Mouse (Mus musculus) ES-E14 (cell line): ENCODE measurements around the gene Sis. TPM values are rescaled to one million over a fixed set of nuclear protein-coding genes. Genes with fewer than 3 reads are reported as not detected.

Experiments
- DNase-seq: peaks from one replicate; pipeline ENCODE4 v3.0.0-alpha.2; 2013; ENCODE audit warnings: low read depth, low spot score
- H3K27ac ChIP-seq: 2 replicates; pipeline ENCODE4 v1.5.1; 2012; ENCODE audit warnings: low read depth, mild to moderate bottlenecking, low read length, moderate library complexity, mixed read lengths; ENCODE audit not compliant: poor library complexity, insufficient read depth, severe bottlenecking
- H3K36me3 ChIP-seq: 2 replicates; pipeline ENCODE4 v1.6.1; 2012; ENCODE audit warnings: mild to moderate bottlenecking, low read length, moderate library complexity, mixed read lengths; ENCODE audit not compliant: control insufficient read depth, poor library complexity, insufficient read depth, severe bottlenecking
- H3K4me1 ChIP-seq, 2 experiments: fragments of 150-350 bp in 1 of 2; sonication (generic) in 1 of 2; 2 replicates each; pipeline ENCODE4 v1.6.1; 2012; ENCODE audit warnings: low read length in 2 of 2, mild to moderate bottlenecking in 1 of 2, mixed read lengths in 1 of 2; ENCODE audit not compliant: control insufficient read depth in 2 of 2, insufficient read depth in 2 of 2, poor library complexity in 1 of 2
- H3K4me3 ChIP-seq, 2 experiments: fragments of 150-350 bp in 1 of 2; sonication (generic) in 1 of 2; 2 replicates each; pipeline ENCODE4 v1.5.1; 2012; ENCODE audit warnings: low read length in 2 of 2, low read depth in 1 of 2, mild to moderate bottlenecking in 1 of 2, mixed read lengths in 1 of 2; ENCODE audit not compliant: insufficient read depth in 1 of 2, poor library complexity in 1 of 2, severe bottlenecking in 1 of 2
- H3K9ac ChIP-seq: 2 replicates; pipeline ENCODE4 v1.6.1; 2012; ENCODE audit warnings: low read depth, mild to moderate bottlenecking, low read length, mixed read lengths; ENCODE audit not compliant: poor library complexity, insufficient read depth, severe bottlenecking
- H3K9me3 ChIP-seq: fragments of 150-350 bp; sonication (generic); 2 replicates; pipeline ENCODE4 v1.6.1; 2012; ENCODE audit warnings: low read depth, mild to moderate bottlenecking, low read length; ENCODE audit not compliant: control insufficient read depth, insufficient read depth
- CHD2 ChIP-seq: IDR thresholded peaks from 2 replicates; pipeline ENCODE4 v1.6.1; 2014; ENCODE audit warnings: mild to moderate bottlenecking, low read depth, low read length, inconsistent platforms
- HCFC1 ChIP-seq: IDR thresholded peaks from 2 replicates; pipeline ENCODE4 v1.6.1; 2012; ENCODE audit warnings: low read length, inconsistent platforms, borderline replicate concordance; ENCODE audit not compliant: insufficient read depth
- MAFK ChIP-seq: IDR thresholded peaks from 2 replicates; pipeline ENCODE4 v1.6.1; 2014; ENCODE audit warnings: mild to moderate bottlenecking, low read depth, low read length, inconsistent platforms; ENCODE audit not compliant: insufficient read depth
- ZC3H11A ChIP-seq: IDR thresholded peaks from 2 replicates; pipeline ENCODE4 v1.6.1; 2012; ENCODE audit warnings: low read depth, mild to moderate bottlenecking, inconsistent platforms, low read length, borderline replicate concordance
- ZNF384 ChIP-seq: IDR thresholded peaks from 2 replicates; pipeline ENCODE4 v1.6.1; 2012; ENCODE audit warnings: low read depth, low read length, inconsistent platforms
- in situ Hi-C, 2 experiments: fragments of 600-800 bp; cut with MboI; formaldehyde crosslinking; loops; one replicate each; pipeline ENCODE4 v1.15.1; 2025; ENCODE audit warnings: low sequenced_read_pairs in 2 of 2, inconsistent platforms in 1 of 2; ENCODE audit not compliant: unreplicated experiment in 2 of 2
- total RNA-seq: library from RNA; depleted of rRNA; stranded (reverse); fragments of 300-350 nt; gene quantifications from 2 replicates; pipeline ENCODE4 v1.2.3, GENCODE M21; 2012; rRNA removed

Gene Sis
- total RNA-seq: not detected in 2 replicates

GRCm38 (mm10) chr3:72967675-72968074 lies at the start of gene Sis:
Sis (minus strand) TSS chr3:72967863.
- no peak within 1 kb of the TSS for H3K27ac ChIP-seq
- H3K4me3 ChIP-seq: no peak within 1 kb of the TSS
- no peaks in the 10 kb centered on the region for H3K4me1 ChIP-seq
- no peak for DNase-seq
- H3K9ac ChIP-seq: no peak within 1 kb of the TSS
- H3K36me3 ChIP-seq: no peaks in the 10 kb centered on the region
- H3K9me3 ChIP-seq: no peaks in the 10 kb centered on the region
- in situ Hi-C loops: no loop called here
- TF ChIP-seq CHD2 (no peak), ZC3H11A (no peak), MAFK (no peak), ZNF384 (no peak), HCFC1 (no peak)

- DNase-seq: peak; percentile 27
- no peaks in the 10 kb centered on the region for H3K9me3 ChIP-seq
- no peak overlapping the region for H3K9ac ChIP-seq
- TF ChIP-seq ZNF384: peak; percentile 94
- no peak for TF ChIP-seq HCFC1
- H3K36me3 ChIP-seq: no peaks in the 10 kb centered on the region
- no peaks in the 10 kb centered on the region; a peak in 1 of 4 replicates for H3K4me1 ChIP-seq
- in situ Hi-C loops: no loop called here
- no peak overlapping the region for H3K4me3 ChIP-seq
- H3K27ac ChIP-seq: no peak overlapping the region; the same call in 1 of the 2 replicates
Observed at GRCm38 (mm10) chr3:73006045-73006444, 38.4 kb upstream of the Sis start.

GRCm38 (mm10) chr3:73002933-73003696 lies 35.5 kb upstream of the Sis start:
- TF ChIP-seq ZNF384 (no peak), MAFK (no peak), HCFC1 (no peak)
- H3K4me3 ChIP-seq: no peak overlapping the region
- H3K9me3 ChIP-seq: no peaks in the 10 kb centered on the region
- H3K9ac ChIP-seq: no peak overlapping the region
- H3K36me3 ChIP-seq: no peaks in the 10 kb centered on the region
- no peaks in the 10 kb centered on the region; a peak in 1 of 4 replicates for H3K4me1 ChIP-seq
- no peak overlapping the region for H3K27ac ChIP-seq
- DNase-seq: no peak
- in situ Hi-C loops: no loop called here

GRCm38 (mm10) chr3:72997517-72997916 lies 29.9 kb upstream of the Sis start:
- in situ Hi-C loops: no loop called here
- H3K9me3 ChIP-seq: no peaks in the 10 kb centered on the region
- H3K36me3 ChIP-seq: no peaks in the 10 kb centered on the region
- no peak overlapping the region for H3K27ac ChIP-seq
- H3K9ac ChIP-seq: no peak overlapping the region
- no peaks in the 10 kb centered on the region for H3K4me1 ChIP-seq
- DNase-seq: no peak
- TF ChIP-seq CHD2 (no peak), MAFK (no peak), ZNF384 (no peak), HCFC1 (no peak), ZC3H11A (no peak)
- no peak overlapping the region for H3K4me3 ChIP-seq

- Histone ChIP-seq H3K4me1 (no peaks in the 10 kb centered on the region), H3K36me3 (no peaks in the 10 kb centered on the region), H3K27ac (no peak overlapping the region), H3K9me3 (no peaks in the 10 kb centered on the region), H3K9ac (no peak overlapping the region), H3K4me3 (no peak overlapping the region)
- no peak for DNase-seq
- no peak for TF ChIP-seq ZC3H11A
- no peak for TF ChIP-seq CHD2
- no peak for TF ChIP-seq ZNF384
- TF ChIP-seq MAFK: no peak
- TF ChIP-seq HCFC1: no peak
- in situ Hi-C loops: no loop called here
Observed at GRCm38 (mm10) chr3:72990992-72991391, 23.3 kb upstream of the Sis start.
